Mouse (Mus musculus): ENCODE measurements around the gene Bcl2a1a. TPM values are rescaled to one million over a fixed set of nuclear protein-coding genes. Genes with fewer than 3 reads are reported as not detected.

Gene Bcl2a1a
- 0.23 and 0.43 TPM in 2 replicates for polyA plus RNA-seq (2012; rRNA removed)

DNA sequence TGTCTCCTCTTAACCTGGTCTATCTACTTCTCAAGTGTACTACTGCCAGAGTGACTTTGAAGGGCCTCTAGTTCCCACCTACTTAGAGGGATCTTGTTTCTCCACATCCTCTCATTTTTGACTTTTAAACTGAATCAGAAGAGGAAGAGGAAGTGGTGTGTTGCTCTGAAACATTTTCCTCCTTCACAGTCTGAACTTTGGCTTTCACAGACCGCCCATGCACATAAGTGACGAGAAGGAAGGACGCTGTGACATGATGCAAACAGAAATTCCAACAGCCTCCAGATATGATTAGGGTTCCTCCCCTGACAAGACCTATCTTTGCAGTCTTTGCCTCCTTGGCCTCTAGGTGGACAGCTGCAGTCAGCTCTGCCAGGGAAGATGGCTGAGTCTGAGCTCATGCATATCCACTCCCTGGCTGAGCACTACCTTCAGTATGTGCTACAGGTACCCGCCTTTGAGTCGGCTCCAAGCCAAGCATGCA is at the start of gene Bcl2a1a:
TSS of gene Bcl2a1a (plus strand) at position 231 of the 484 bp plus-strand sequence.

Other genes starting within 250 kb of the Bcl2a1a start
- 31.2 and 31.6 TPM in 2 replicates for gene Mthfsl, start 236.6 kb upstream of the Bcl2a1a start, polyA plus RNA-seq (2012; rRNA removed)
- 0.45 and 0.68 TPM in 2 replicates for gene Bcl2a1d, start 225.0 kb upstream of the Bcl2a1a start, polyA plus RNA-seq (2012; rRNA removed)
- gene Trim43c, start 117.7 kb upstream of the Bcl2a1a start, polyA plus RNA-seq (2012; rRNA removed): not detected in 2 replicates
- not detected in 2 replicates for gene Trim43b, start 135.9 kb downstream of the Bcl2a1a start, polyA plus RNA-seq (2012; rRNA removed)
- 2.0 and 2.4 TPM in 2 replicates for gene Bcl2a1b, start 242.3 kb downstream of the Bcl2a1a start, polyA plus RNA-seq (2012; rRNA removed)
- not detected in 2 replicates for gene Gm29094, start 242.5 kb downstream of the Bcl2a1a start, polyA plus RNA-seq (2012; rRNA removed)